Mouse (Mus musculus) limb, embryonic 13.5 days (tissue): ENCODE measurements around the gene Itga10. TPM values are rescaled to one million over a fixed set of nuclear protein-coding genes. Genes with fewer than 3 reads are reported as not detected.
A peak's percentile ranks its signal among the peaks of the same experiment; 100 is the strongest.
"Not testable (repeated sequence)": the region's sequence is repeated elsewhere in the genome, so short reads cannot be mapped to it uniquely, and the experiment has no call there.

Experiments used
- ATAC-seq: fragments of 200-750 bp; cut with Nextera tagmentation; 2 replicates; pipeline ENCODE4 v1.8.0; 2017; ENCODE audit warnings: low read depth, moderate number of reproducible peaks, moderate TSS enrichment; ENCODE audit not compliant: low FRiP score
- H3K27ac ChIP-seq: fragments of 300-500 bp; sonication (generic); 2 replicates; pipeline ENCODE4 v1.5.1; 2015; ENCODE audit warnings: inconsistent platforms, mild to moderate bottlenecking, moderate library complexity
- H3K27me3 ChIP-seq: fragments of 300-500 bp; sonication (generic); 2 replicates; pipeline ENCODE4 v1.6.1; 2015; ENCODE audit warnings: mild to moderate bottlenecking, inconsistent platforms
- H3K36me3 ChIP-seq: fragments of 300-500 bp; sonication (generic); 2 replicates; pipeline ENCODE4 v1.6.1; 2015; ENCODE audit warnings: inconsistent platforms, mild to moderate bottlenecking, moderate library complexity
- H3K4me1 ChIP-seq: fragments of 300-500 bp; sonication (generic); 2 replicates; pipeline ENCODE4 v1.6.1; 2015; ENCODE audit warnings: inconsistent platforms
- H3K4me2 ChIP-seq: fragments of 300-500 bp; sonication (generic); replicated peaks from 2 replicates; pipeline ENCODE4 v1.6.1; 2015; ENCODE audit warnings: inconsistent platforms, mild to moderate bottlenecking, moderate library complexity
- H3K4me3 ChIP-seq: fragments of 300-500 bp; sonication (generic); 2 replicates; pipeline ENCODE4 v1.5.1; 2015; ENCODE audit warnings: moderate library complexity, mild to moderate bottlenecking, inconsistent platforms
- H3K9ac ChIP-seq: fragments of 300-500 bp; sonication (generic); 2 replicates; pipeline ENCODE4 v1.6.1; 2015; ENCODE audit warnings: mild to moderate bottlenecking, inconsistent platforms
- H3K9me3 ChIP-seq: fragments of 300-500 bp; sonication (generic); 2 replicates; pipeline ENCODE4 v1.6.1; 2016; ENCODE audit warnings: inconsistent platforms
- WGBS: fragments of 180-500 bp; shearing (Covaris S2); methylation state at CpG from one replicate; pipeline ENCODE4 v1.1.7; 2015; 5-methylcytosine and 5-hydroxymethylcytosine counted together
- polyA plus RNA-seq: library from polyadenylated mRNA; unstranded; fragments of >200 nt; fragmentation: Nextera tagmentation; extraction: Ambion mirVana; gene quantifications from 2 replicates; pipeline ENCODE4 v1.2.1, GENCODE M21; 2015

Itga10 gene
- polyA plus RNA-seq, 1 experiment from 2014 or later, result 3.1 TPM

- peaks cover 26% of the 10 kb centered on the region for H3K27me3 ChIP-seq
- 89% methylated on average over 5 of the region's 5 CpGs for WGBS
- not testable (repeated sequence) for ATAC-seq
Observed at GRCm38 (mm10) chr3:96686057-96686456, 40.7 kb downstream of the Itga10 start.

GRCm38 (mm10) chr3:96688854-96689253 lies 43.5 kb downstream of the Itga10 start:
- WGBS, result 78% methylated on average over 11 of the region's 11 CpGs
- Histone ChIP-seq H3K27ac (no peak overlapping the region), H3K4me1 (peaks cover 14% of the 10 kb centered on the region; the same call in 1 of the 2 replicates), H3K9ac (no peak overlapping the region), H3K27me3 (peaks cover 15% of the 10 kb centered on the region), H3K9me3 (no peaks in the 10 kb centered on the region), H3K4me3 (no peak overlapping the region), H3K36me3 (no peaks in the 10 kb centered on the region), H3K4me2 (no peak overlapping the region)
- ATAC-seq, result no peak

More at GRCm38 (mm10) chr3:96686057-96686456, 40.7 kb downstream of the Itga10 start:
- not testable (repeated sequence) for H3K4me3 ChIP-seq, H3K9me3 ChIP-seq, H3K4me1 ChIP-seq, H3K4me2 ChIP-seq, H3K9ac ChIP-seq, H3K27ac ChIP-seq, H3K36me3 ChIP-seq

- Histone ChIP-seq H3K9ac (no peak overlapping the region), H3K4me3 (no peak overlapping the region), H3K4me2 (no peak overlapping the region), H3K27me3 (0 out of 2 replicates have a peak, but pooled peaks cover 3% of the 10 kb centered on the region), H3K36me3 (no peaks in the 10 kb centered on the region), H3K9me3 (no peaks in the 10 kb centered on the region), H3K4me1 (peaks cover 4% of the 10 kb centered on the region; the same call in 1 of the 2 replicates), H3K27ac (no peak overlapping the region)
- 52% methylated on average over 3 of the region's 3 CpGs for WGBS
- no peak for ATAC-seq
Observed at GRCm38 (mm10) chr3:96690298-96690697, 44.9 kb downstream of the Itga10 start.

- no peak overlapping the region for H3K4me3 ChIP-seq
- H3K36me3 ChIP-seq, result no peaks in the 10 kb centered on the region
- H3K27me3 ChIP-seq, result no peaks in the 10 kb centered on the region
- no peak overlapping the region for H3K4me2 ChIP-seq
- no peaks in the 10 kb centered on the region for H3K9me3 ChIP-seq
- no peak overlapping the region for H3K9ac ChIP-seq
- 0 out of 2 replicates have a peak overlapping the region, but pooled peaks have one; percentile 6 for H3K27ac ChIP-seq
- WGBS, result 17% methylated on average over 3 of the region's 3 CpGs
- peaks cover 10% of the 10 kb centered on the region for H3K4me1 ChIP-seq
- ATAC-seq, result no peak
Observed at GRCm38 (mm10) chr3:96692506-96692905, 47.1 kb downstream of the Itga10 start.

GRCm38 (mm10) chr3:96693579-96693978 lies 48.2 kb downstream of the Itga10 start:
- Histone ChIP-seq H3K27ac (no peak overlapping the region), H3K36me3 (no peaks in the 10 kb centered on the region), H3K4me1 (peaks cover 21% of the 10 kb centered on the region), H3K9ac (no peak overlapping the region), H3K9me3 (no peaks in the 10 kb centered on the region), H3K27me3 (no peaks in the 10 kb centered on the region), H3K4me2 (no peak overlapping the region), H3K4me3 (no peak overlapping the region)
- no peak for ATAC-seq
- 93% methylated on average over 1 of the region's 1 CpGs for WGBS

GRCm38 (mm10) chr3:96696198-96696765 lies 50.9 kb downstream of the Itga10 start, which contains the start of gene Pias3:
Gene Pias3, plus strand, starts transcription at chr3:96696384.
- Histone ChIP-seq H3K4me1 (peaks cover 32% of the 10 kb centered on the region), H3K4me2 (peak within 1 kb of the TSS; percentile 76), H3K4me3 (peak within 1 kb of the TSS; percentile 77), H3K9me3 (no peaks in the 10 kb centered on the region), H3K9ac (peak within 1 kb of the TSS; percentile 85), H3K27ac (peak within 1 kb of the TSS; percentile 94), H3K36me3 (peaks cover 23% of the 10 kb centered on the region), H3K27me3 (no peaks in the 10 kb centered on the region)
- WGBS, result under 1% methylated on average over 35 of the region's 35 CpGs
- ATAC-seq, result peak; percentile 84

GRCm38 (mm10) chr3:96696766-96697732 lies 51.7 kb downstream of the Itga10 start:
- no peaks in the 10 kb centered on the region for H3K9me3 ChIP-seq
- peak overlapping the region; percentile 76 for H3K4me2 ChIP-seq
- H3K27me3 ChIP-seq, result no peaks in the 10 kb centered on the region
- H3K4me1 ChIP-seq, result peaks cover 32% of the 10 kb centered on the region
- peak overlapping the region; percentile 77 for H3K4me3 ChIP-seq
- H3K9ac ChIP-seq, result peak overlapping the region; percentile 85
- peak overlapping the region; percentile 94 for H3K27ac ChIP-seq
- H3K36me3 ChIP-seq, result peaks cover 31% of the 10 kb centered on the region
- under 1% methylated on average over 68 of the region's 85 CpGs for WGBS
- peak; percentile 93 for ATAC-seq

GRCm38 (mm10) chr3:96698993-96699690 lies 53.8 kb downstream of the Itga10 start:
- H3K9ac ChIP-seq, result peak overlapping the region; percentile 26; the same call in 1 of the 2 replicates
- H3K36me3 ChIP-seq, result peaks cover 50% of the 10 kb centered on the region
- peak overlapping the region; percentile 19; the same call in 1 of the 2 replicates for H3K4me2 ChIP-seq
- H3K27me3 ChIP-seq, result no peaks in the 10 kb centered on the region
- H3K9me3 ChIP-seq, result no peaks in the 10 kb centered on the region
- H3K27ac ChIP-seq, result no peak overlapping the region
- peak overlapping the region; percentile 1; the same call in 1 of the 2 replicates for H3K4me3 ChIP-seq
- no peak for ATAC-seq
- 32% methylated on average over 19 of the region's 19 CpGs for WGBS
- peaks cover 28% of the 10 kb centered on the region for H3K4me1 ChIP-seq

- Histone ChIP-seq H3K4me1 (peaks cover 28% of the 10 kb centered on the region), H3K36me3 (peaks cover 62% of the 10 kb centered on the region), H3K4me2 (no peak overlapping the region), H3K4me3 (no peak overlapping the region), H3K9ac (no peak overlapping the region), H3K27me3 (no peaks in the 10 kb centered on the region), H3K9me3 (no peaks in the 10 kb centered on the region), H3K27ac (no peak overlapping the region)
- 56% methylated on average over 7 of the region's 7 CpGs for WGBS
- no peak for ATAC-seq
Observed at GRCm38 (mm10) chr3:96700376-96700775, 55.0 kb downstream of the Itga10 start.

GRCm38 (mm10) chr3:96701003-96701402 lies 55.6 kb downstream of the Itga10 start:
- no peaks in the 10 kb centered on the region for H3K9me3 ChIP-seq
- H3K9ac ChIP-seq, result no peak overlapping the region
- whole genome bisulfite sequencing, result 85% methylated on average over 4 of the region's 4 CpGs
- ATAC-seq, result no peak
- peaks cover 65% of the 10 kb centered on the region for H3K36me3 ChIP-seq
- H3K4me2 ChIP-seq, result no peak overlapping the region
- no peak overlapping the region for H3K27ac ChIP-seq
- H3K27me3 ChIP-seq, result no peaks in the 10 kb centered on the region
- peaks cover 23% of the 10 kb centered on the region for H3K4me1 ChIP-seq
- H3K4me3 ChIP-seq, result no peak overlapping the region

GRCm38 (mm10) chr3:96704778-96705177 lies 59.4 kb downstream of the Itga10 start:
- Histone ChIP-seq H3K4me1 (peaks cover 5% of the 10 kb centered on the region), H3K27ac (no peak overlapping the region), H3K36me3 (peaks cover 58% of the 10 kb centered on the region), H3K27me3 (peaks cover 10% of the 10 kb centered on the region), H3K9me3 (no peaks in the 10 kb centered on the region), H3K9ac (no peak overlapping the region), H3K4me2 (no peak overlapping the region), H3K4me3 (no peak overlapping the region)
- 70% methylated on average over 11 of the region's 11 CpGs for WGBS
- ATAC-seq, result no peak
